Mouse (Mus musculus) C2C12 (cell line): ENCODE data around the gene Gm9837.

ENCODE experiments used
- CTCF ChIP-seq: IDR thresholded peaks from one replicate; pipeline ENCODE4 v1.5.1; 2011; ENCODE audit not compliant: control insufficient read depth, insufficient read depth, insufficient read length
- MAX ChIP-seq: IDR thresholded peaks from one replicate; pipeline ENCODE4 v1.6.1; 2011; ENCODE audit warnings: mild to moderate bottlenecking, control low read depth
- MYOG ChIP-seq: IDR thresholded peaks from one replicate; pipeline ENCODE4 v1.6.1; 2011; ENCODE audit not compliant: control insufficient read depth, insufficient read length; ENCODE audit errors: extremely low read depth
- USF1 ChIP-seq: IDR thresholded peaks from one replicate; pipeline ENCODE4 v1.6.1; 2011; ENCODE audit warnings: low read depth, mild to moderate bottlenecking, control low read depth, moderate library complexity

DNA sequence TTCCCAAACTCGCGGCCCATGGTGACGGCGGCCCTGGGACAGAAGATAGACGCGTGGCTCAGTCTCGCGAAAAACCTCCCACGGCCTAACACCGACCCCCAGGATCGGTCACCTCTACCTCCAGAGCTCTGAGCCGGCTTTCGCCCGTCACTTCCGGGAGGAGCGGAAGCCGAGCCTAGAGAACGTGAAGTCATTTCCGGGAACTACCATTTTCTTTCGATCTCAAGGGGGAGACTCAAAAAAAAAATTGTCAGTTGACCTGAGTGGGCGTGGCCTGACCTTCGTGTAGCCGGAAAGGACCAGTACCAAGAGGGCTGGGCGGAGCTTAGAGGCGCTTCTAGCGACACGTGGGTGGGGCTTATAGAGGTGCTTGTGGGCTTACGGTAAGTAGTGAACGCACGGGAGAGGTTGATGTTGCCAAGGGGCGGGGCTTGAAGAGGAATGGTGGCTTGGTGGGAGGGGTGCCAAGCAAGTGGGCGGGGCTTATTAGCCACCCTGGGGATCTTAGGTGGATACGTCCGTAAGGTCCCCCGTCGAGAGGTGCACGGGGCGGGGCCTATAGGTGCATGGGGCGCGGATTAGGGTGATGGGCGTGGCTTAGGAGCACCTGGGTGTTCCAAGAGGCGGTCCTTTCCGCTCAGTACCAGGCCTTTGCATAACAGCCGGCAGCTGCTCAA lies 39.5 kb downstream of the Gm9837 start, which contains the start of the genes Uqcrq and Gdf9:
- TF ChIP-seq CTCF (no peak), MAX (peak; percentile 19), MYOG (no peak), USF1 (peak; percentile 62)
